Mouse (Mus musculus) embryonic facial prominence, embryonic 10.5 days (tissue): ENCODE data around the gene Mks1. TPM values are rescaled to one million over a fixed set of nuclear protein-coding genes. Genes with fewer than 3 reads are reported as not detected.
A peak's percentile ranks its signal among the peaks of the same experiment; 100 is the strongest.

Source experiments
- DNase-seq: peaks from one replicate; pipeline ENCODE4 v3.0.0-alpha.2; 2017; ENCODE audit warnings: low spot score
- H3K27ac ChIP-seq: fragments of 300-500 bp; sonication (generic); replicated peaks from 2 replicates; pipeline ENCODE4 v1.5.1; 2016; ENCODE audit warnings: mild to moderate bottlenecking
- H3K27me3 ChIP-seq: fragments of 300-500 bp; sonication (generic); replicated peaks from 2 replicates; pipeline ENCODE4 v1.6.1; 2016; ENCODE audit warnings: low read depth, mild to moderate bottlenecking; ENCODE audit not compliant: poor library complexity, severe bottlenecking
- H3K36me3 ChIP-seq: fragments of 300-500 bp; sonication (generic); replicated peaks from 2 replicates; pipeline ENCODE4 v1.6.1; 2016; ENCODE audit warnings: mild to moderate bottlenecking, moderate library complexity
- H3K4me1 ChIP-seq: fragments of 300-500 bp; sonication (generic); 2 replicates; pipeline ENCODE4 v1.6.1; 2016
- H3K4me3 ChIP-seq: fragments of 300-500 bp; sonication (generic); 2 replicates; pipeline ENCODE4 v1.5.1; 2016; ENCODE audit warnings: mild to moderate bottlenecking, moderate library complexity
- H3K9me3 ChIP-seq: fragments of 300-500 bp; sonication (generic); 2 replicates; pipeline ENCODE4 v1.6.1; 2016; ENCODE audit warnings: mild to moderate bottlenecking
- WGBS: fragments of 180-500 bp; shearing (Covaris S2); methylation state at CpG from one replicate; pipeline ENCODE4 v1.1.7; 2016; 5-methylcytosine and 5-hydroxymethylcytosine counted together
- polyA plus RNA-seq: library from polyadenylated mRNA; unstranded; fragments of >200 nt; fragmentation: Nextera tagmentation; extraction: Ambion mirVana; gene quantifications from 2 replicates; pipeline ENCODE4 v1.2.1, GENCODE M21; 2016

The Mks1 gene
- 18.4 and 18.7 TPM in 2 replicates for polyA plus RNA-seq

DNA sequence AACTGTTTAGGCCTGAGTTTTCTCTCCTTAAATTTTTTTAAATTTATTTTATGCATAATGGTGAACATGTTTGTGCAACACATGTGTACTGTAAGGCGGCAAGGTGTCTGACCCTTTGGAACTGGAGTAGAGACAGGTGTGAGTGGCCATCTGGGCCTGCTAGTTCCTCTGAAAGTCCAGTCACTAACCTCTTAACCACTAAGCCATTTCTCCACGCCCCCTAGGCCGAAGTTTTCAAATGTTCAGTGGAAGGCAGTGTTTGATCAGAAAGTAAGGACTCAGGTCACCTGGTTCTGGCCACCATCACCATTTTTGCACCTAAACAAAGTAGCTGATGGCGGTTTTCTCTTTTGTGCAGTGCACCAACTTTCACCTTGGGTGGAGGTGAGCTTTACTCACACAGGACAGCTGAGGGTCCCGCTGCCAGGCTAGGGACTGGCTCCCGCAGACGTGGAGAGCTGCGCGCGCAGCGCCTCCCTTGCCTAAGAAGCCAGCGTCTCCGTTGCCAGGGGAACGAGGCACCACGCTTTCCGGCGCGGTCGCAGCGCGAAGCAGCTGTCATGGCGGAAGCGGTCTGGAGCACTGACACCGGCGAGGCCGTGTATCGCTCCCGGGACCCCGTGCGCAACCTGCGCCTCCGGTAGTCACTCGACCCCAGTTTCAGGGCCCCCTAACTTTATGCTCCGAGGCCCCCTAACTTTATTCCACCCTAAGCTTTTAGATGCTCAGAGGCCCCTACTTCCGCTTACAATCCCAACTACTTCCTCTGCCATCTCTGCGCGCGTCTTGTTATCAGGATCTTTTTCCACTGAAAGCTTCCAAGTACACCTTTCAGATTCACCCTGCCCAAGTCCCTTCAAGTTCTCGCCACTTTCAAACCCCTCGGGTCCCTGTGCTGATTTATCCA is at the start of gene Mks1:
Gene Mks1, plus strand, starts transcription at position 526 of the 907 bp plus-strand sequence.
- 5% methylated on average over 40 of the region's 40 CpGs for WGBS
- H3K36me3 ChIP-seq = peaks cover 18% of the 10 kb centered on the region
- H3K4me3 ChIP-seq = peak within 1 kb of the TSS; percentile 78
- H3K9me3 ChIP-seq = no peaks in the 10 kb centered on the region
- H3K4me1 ChIP-seq = peaks cover 11% of the 10 kb centered on the region
- DNase-seq = peak; percentile 96
- no peaks in the 10 kb centered on the region for H3K27me3 ChIP-seq
- H3K27ac ChIP-seq = peak within 1 kb of the TSS; percentile 89

DNA sequence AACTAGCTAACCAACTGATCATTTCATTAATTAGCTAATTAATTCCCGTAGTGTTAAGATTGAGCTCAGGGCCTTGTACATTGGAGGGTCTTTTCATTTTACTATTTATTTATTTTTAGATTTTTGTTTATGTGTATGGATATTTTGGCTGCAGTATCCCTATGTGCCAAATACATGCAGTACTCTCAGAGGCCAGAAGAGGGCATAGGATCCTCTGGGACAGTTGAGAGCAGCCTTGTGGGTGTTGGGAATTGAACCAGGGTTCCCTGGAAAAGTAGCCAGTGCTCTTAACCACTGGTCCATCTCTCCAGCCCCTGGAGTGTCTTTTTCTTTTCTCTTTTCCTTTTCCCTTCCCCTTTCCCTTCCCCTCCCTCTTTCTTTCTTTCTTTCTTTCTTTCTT is 47.6 kb upstream of the Mks1 start:
- Histone ChIP-seq H3K36me3 (no peaks in the 10 kb centered on the region), H3K27me3 (no peaks in the 10 kb centered on the region), H3K27ac (no peak overlapping the region), H3K4me3 (no peak overlapping the region), H3K4me1 (0 out of 2 replicates have a peak, but pooled peaks cover 1% of the 10 kb centered on the region), H3K9me3 (no peaks in the 10 kb centered on the region)
- peak; percentile 32 for DNase-seq
- 74% methylated on average over 1 of the region's 1 CpGs for WGBS

GRCm38 (mm10) chr11:87807433-87807832 is 45.6 kb upstream of the Mks1 start:
- no peak for DNase-seq
- H3K4me1 ChIP-seq = peaks cover 6% of the 10 kb centered on the region
- WGBS = 82% methylated on average over 6 of the region's 6 CpGs
- H3K9me3 ChIP-seq = no peaks in the 10 kb centered on the region
- H3K4me3 ChIP-seq = no peak overlapping the region
- H3K36me3 ChIP-seq = no peaks in the 10 kb centered on the region
- no peak overlapping the region for H3K27ac ChIP-seq
- H3K27me3 ChIP-seq = no peaks in the 10 kb centered on the region

GRCm38 (mm10) chr11:87808236-87808635 is 44.8 kb upstream of the Mks1 start:
- 85% methylated on average over 7 of the region's 7 CpGs for WGBS
- H3K4me1 ChIP-seq = peaks cover 6% of the 10 kb centered on the region
- no peak overlapping the region for H3K27ac ChIP-seq
- H3K27me3 ChIP-seq = no peaks in the 10 kb centered on the region
- H3K9me3 ChIP-seq = no peaks in the 10 kb centered on the region
- H3K4me3 ChIP-seq = no peak overlapping the region
- H3K36me3 ChIP-seq = no peaks in the 10 kb centered on the region
- no peak for DNase-seq

DNA sequence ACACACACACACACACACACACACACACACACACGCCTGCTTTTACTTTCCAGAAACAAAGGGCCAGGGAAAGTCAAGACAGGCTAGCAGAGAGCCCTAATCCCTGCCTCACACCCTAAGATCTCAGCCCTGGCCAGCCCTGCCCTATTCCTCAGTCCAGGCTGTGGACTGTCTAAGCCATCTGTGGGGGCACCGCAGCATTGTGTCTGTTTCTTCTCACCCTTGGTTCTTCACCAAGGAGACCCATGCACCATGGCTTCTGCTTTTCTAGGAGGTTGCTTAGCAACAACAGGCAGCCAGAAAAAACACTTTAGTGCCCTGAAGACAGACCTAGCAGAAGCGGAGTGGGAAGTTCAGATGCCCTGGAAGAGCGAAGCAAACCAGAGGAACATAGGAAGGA is 41.6 kb upstream of the Mks1 start:
- Histone ChIP-seq H3K9me3 (no peaks in the 10 kb centered on the region), H3K4me1 (peaks cover 6% of the 10 kb centered on the region), H3K27ac (no peak overlapping the region), H3K36me3 (no peaks in the 10 kb centered on the region), H3K27me3 (peaks cover 9% of the 10 kb centered on the region), H3K4me3 (no peak overlapping the region)
- DNase-seq = no peak
- 67% methylated on average over 4 of the region's 4 CpGs for WGBS

GRCm38 (mm10) chr11:87814831-87815230 is 38.2 kb upstream of the Mks1 start:
- Histone ChIP-seq H3K36me3 (no peaks in the 10 kb centered on the region), H3K27ac (no peak overlapping the region), H3K4me3 (no peak overlapping the region), H3K9me3 (no peaks in the 10 kb centered on the region), H3K4me1 (peaks cover 19% of the 10 kb centered on the region), H3K27me3 (peaks cover 28% of the 10 kb centered on the region)
- no peak for DNase-seq
- 75% methylated on average over 8 of the region's 8 CpGs for WGBS

DNA sequence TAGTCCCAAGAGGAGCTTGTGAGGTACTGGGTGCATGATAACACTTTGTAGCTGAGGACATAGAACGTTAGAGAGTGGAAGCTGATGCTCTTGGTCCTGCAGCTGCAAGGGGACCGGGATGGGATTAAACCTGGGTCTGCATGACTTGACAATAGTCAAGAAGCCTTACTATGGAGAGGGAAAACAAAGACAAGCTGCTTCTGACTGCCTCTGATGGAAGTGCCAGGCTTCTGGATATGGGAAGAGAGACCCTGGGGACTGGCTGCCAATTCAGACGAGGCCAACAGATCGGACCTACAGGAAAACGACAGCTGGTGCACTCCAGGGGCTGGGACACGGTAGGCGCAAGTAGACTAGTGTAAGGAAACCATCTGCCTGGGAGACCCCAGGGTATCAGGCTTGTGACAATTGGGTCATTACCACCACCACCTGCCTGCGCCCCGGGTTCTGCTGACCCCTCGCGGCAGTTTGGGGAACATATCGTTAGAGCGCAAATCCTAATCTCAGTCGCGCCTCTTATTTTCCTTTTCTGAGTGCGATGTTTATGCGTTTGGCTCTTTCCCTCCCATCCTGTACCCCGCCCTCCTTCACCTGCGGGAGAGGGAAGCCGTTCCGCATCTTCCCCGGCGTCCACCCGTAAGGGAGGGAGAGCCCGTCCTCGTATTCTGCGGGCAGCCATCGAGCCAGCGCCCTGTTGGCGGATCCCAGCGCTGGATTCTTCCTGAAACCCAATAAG is 36.1 kb upstream of the Mks1 start:
- Histone ChIP-seq H3K36me3 (no peaks in the 10 kb centered on the region), H3K27ac (peak overlapping the region; percentile 66; the same call in 1 of the 2 replicates), H3K27me3 (peaks cover 28% of the 10 kb centered on the region), H3K9me3 (no peaks in the 10 kb centered on the region), H3K4me1 (peaks cover 24% of the 10 kb centered on the region), H3K4me3 (peak overlapping the region; percentile 58)
- DNase-seq = peak; percentile 68
- 3% methylated on average over 31 of the region's 31 CpGs for WGBS

- H3K4me1 ChIP-seq = peaks cover 25% of the 10 kb centered on the region
- H3K36me3 ChIP-seq = no peaks in the 10 kb centered on the region
- peaks cover 28% of the 10 kb centered on the region for H3K27me3 ChIP-seq
- 28% methylated on average over 4 of the region's 4 CpGs for WGBS
- peak overlapping the region; percentile 58 for H3K4me3 ChIP-seq
- no peaks in the 10 kb centered on the region for H3K9me3 ChIP-seq
- no peak for DNase-seq
- H3K27ac ChIP-seq = peak overlapping the region; percentile 66; the same call in 1 of the 2 replicates
These were observed 35.6 kb upstream of the Mks1 start for GRCm38 (mm10) chr11:87817443-87817773.

- Histone ChIP-seq H3K27ac (no peak overlapping the region), H3K4me1 (peaks cover 25% of the 10 kb centered on the region), H3K4me3 (no peak overlapping the region), H3K27me3 (peaks cover 19% of the 10 kb centered on the region), H3K36me3 (no peaks in the 10 kb centered on the region), H3K9me3 (no peaks in the 10 kb centered on the region)
- no peak for DNase-seq
- 25% methylated on average over 5 of the region's 5 CpGs for WGBS
These were observed 31.5 kb upstream of the Mks1 start for GRCm38 (mm10) chr11:87821502-87821901.

GRCm38 (mm10) chr11:87828239-87828900 is 24.6 kb upstream of the Mks1 start, which contains the start of gene Lpo:
Gene Lpo, minus strand, starts transcription at chr11:87828289.
- H3K4me3 ChIP-seq = no peak within 1 kb of the TSS
- H3K27me3 ChIP-seq = no peaks in the 10 kb centered on the region; the same call in 1 of the 2 replicates
- H3K27ac ChIP-seq = no peak within 1 kb of the TSS
- 0 out of 2 replicates have a peak, but pooled peaks cover 5% of the 10 kb centered on the region for H3K4me1 ChIP-seq
- WGBS = 71% methylated on average over 10 of the region's 10 CpGs
- no peaks in the 10 kb centered on the region for H3K36me3 ChIP-seq
- H3K9me3 ChIP-seq = no peaks in the 10 kb centered on the region
- DNase-seq = no peak

- no peaks in the 10 kb centered on the region for H3K4me1 ChIP-seq
- no peak overlapping the region for H3K27ac ChIP-seq
- DNase-seq = no peak
- no peaks in the 10 kb centered on the region for H3K27me3 ChIP-seq
- H3K9me3 ChIP-seq = no peaks in the 10 kb centered on the region
- no peak overlapping the region for H3K4me3 ChIP-seq
- WGBS = 91% methylated on average over 8 of the region's 8 CpGs
- no peaks in the 10 kb centered on the region for H3K36me3 ChIP-seq
These were observed 12.3 kb upstream of the Mks1 start for GRCm38 (mm10) chr11:87840676-87841075.

DNA sequence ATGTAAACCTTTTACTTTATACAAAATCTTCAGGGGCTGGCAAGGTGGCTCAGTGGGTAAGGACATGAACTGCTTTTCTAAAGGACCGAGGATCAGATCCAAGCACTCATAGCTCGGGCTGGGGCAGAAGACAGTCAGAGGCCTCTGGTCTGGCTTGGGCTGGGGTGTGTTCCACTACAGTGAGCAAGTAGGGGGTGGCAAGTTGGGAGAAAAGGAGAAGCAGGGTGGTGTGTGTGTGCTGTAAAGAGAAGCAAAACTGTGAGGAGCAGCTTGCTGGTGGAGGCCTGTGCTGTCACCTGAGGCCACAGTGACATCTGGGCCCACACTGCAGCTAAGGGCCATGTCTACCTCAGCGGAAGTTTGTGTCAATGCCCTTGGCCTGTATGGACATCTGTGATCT is 11.6 kb upstream of the Mks1 start:
- no peaks in the 10 kb centered on the region for H3K4me1 ChIP-seq
- H3K27me3 ChIP-seq = no peaks in the 10 kb centered on the region
- WGBS = 81% methylated on average over 3 of the region's 3 CpGs
- H3K36me3 ChIP-seq = no peaks in the 10 kb centered on the region
- H3K27ac ChIP-seq = no peak overlapping the region
- no peaks in the 10 kb centered on the region for H3K9me3 ChIP-seq
- no peak for DNase-seq
- no peak overlapping the region for H3K4me3 ChIP-seq
